Mouse (Mus musculus): ENCODE measurements at regions not wholly inside any gene's neighbourhood (a gene's known extent, or its start where the extent isn't known, plus 50 kb on each side); places are given as distances from the start of the nearest gene placed in this dataset.

GRCm38 (mm10) chr9:93328997-93329682 is 787.1 kb downstream of the Plod2 start:
- no peak for ATAC-seq (replicated peaks; ENCODE audit: extremely low read depth, insufficient read depth, low FRiP score)
- H3K9me3 ChIP-seq (replicated peaks; ENCODE audit: control insufficient read depth, low read length), result no peaks in the 10 kb centered on the region
- 43% methylated on average over 2 of the region's 2 CpGs for WGBS
- no peak overlapping the region for H3K27ac ChIP-seq (ENCODE audit: low read length)
- H3K4me2 ChIP-seq (ENCODE audit: low read depth, low read length), result no peak overlapping the region
- no peaks in the 10 kb centered on the region for H3K4me1 ChIP-seq (ENCODE audit: control insufficient read depth, insufficient read depth, low read length)
- no peaks in the 10 kb centered on the region for H3K36me3 ChIP-seq (ENCODE audit: control insufficient read depth, insufficient read depth)
- H3K27me3 ChIP-seq (ENCODE audit: control insufficient read depth, insufficient read depth, low read length), result no peaks in the 10 kb centered on the region
- no peak overlapping the region for H3K9ac ChIP-seq (ENCODE audit: low read length)
- H3K4me3 ChIP-seq (ENCODE audit: low read length), result no peak overlapping the region

All from heart, embryonic 16.5 days (tissue).